Mouse (Mus musculus): ENCODE results near the gene Fundc1. TPM values are rescaled to one million over a fixed set of nuclear protein-coding genes. Genes with fewer than 3 reads are reported as not detected.
A peak's percentile ranks its signal among the peaks of the same experiment; 100 is the strongest.

Fundc1 gene
- total RNA-seq (2012; rRNA removed) (10.6 and 13.8 TPM in 2 replicates), total RNA-seq (2014; rRNA removed) (45.0 and 47.3 TPM in 2 replicates), polyA plus RNA-seq (2012; ENCODE audit: insufficient read length, low read depth) (34.3 and 35.9 TPM in 2 replicates)

DNA sequence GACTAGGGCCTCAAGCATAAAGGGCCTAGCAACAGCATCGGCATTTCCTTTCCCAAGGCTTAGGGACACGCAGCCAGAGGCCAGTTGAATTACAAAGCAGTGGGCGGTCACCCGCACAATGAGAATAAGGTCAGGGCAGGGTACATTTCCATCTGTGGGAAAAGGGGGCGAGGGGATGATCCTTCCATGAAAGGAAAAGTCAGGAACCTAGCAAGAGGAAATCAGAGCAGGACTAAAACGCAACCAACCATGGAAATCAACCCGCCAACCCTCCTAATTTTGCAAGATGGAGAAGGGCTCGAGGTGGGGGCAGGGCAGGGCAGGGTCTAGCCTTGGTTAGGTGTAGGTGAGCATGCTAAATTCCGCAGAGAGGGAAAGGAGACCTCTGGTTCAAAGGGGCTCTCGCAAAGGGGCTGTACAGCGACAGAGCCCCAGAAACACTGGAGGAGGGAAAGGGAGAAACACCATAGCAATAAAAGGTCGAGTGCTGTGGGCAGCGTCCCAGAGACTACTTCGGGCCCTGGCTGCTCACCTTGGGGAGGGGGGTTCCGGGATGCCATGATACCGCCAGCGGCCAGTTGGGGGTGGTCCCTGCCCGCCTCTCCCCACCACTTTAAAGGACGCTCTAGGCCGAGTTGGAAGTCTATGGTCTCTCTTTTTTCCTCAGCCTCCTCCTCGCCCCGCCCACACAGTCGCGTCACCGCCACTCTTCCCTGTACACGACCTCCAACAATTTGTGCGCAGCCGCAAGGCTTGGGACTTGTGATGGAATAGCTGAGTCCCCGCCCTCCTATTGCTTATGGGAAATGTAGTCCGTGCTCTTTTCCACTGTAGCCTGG, at the start of gene Fundc1:
Fundc1 (minus strand) TSS at position 705 of the 839 bp plus-strand sequence.
- in situ Hi-C loops (cut with MboI; ENCODE audit: low pct_ligation_motif_present, low pct_unique_long_range_greater_than_20kb, low sequenced_read_pairs), result no loop called here
- Histone ChIP-seq H3K36me3 (replicated peaks in 1 of 2; ENCODE audit: control insufficient read depth in 1 of 2, insufficient read depth in 1 of 2, low read length in 1 of 2) (peaks cover 0 to 2% of the 10 kb centered on the region in 2 experiments), H3K27me3 (replicated peaks) (no peaks in the 10 kb centered on the region), H3K79me2 (replicated peaks; ENCODE audit: control insufficient read depth, extremely low read depth, insufficient read depth, poor library complexity, severe bottlenecking) (no peaks in the 10 kb centered on the region; the same call in 1 of the 2 replicates), H3K27ac (ENCODE audit: insufficient read depth, low read depth) (peak within 1 kb of the TSS; percentile 75), H3K9me3 (replicated peaks; ENCODE audit: low read length) (no peaks in the 10 kb centered on the region), H3K4me1 (ENCODE audit: control insufficient read depth in 1 of 2, insufficient read depth in 2 of 2) (no peaks in the 10 kb centered on the region), H3K4me2 (ENCODE audit: insufficient read depth, low read depth, poor library complexity, severe bottlenecking) (peak within 1 kb of the TSS; percentile 50), H3K9ac (ENCODE audit: insufficient read depth, low read depth) (peak within 1 kb of the TSS; percentile 90), H3K4me3 (replicated peaks in 1 of 3; ENCODE audit: low read depth in 2 of 3, low read length in 2 of 3, poor library complexity in 1 of 3) (peak within 1 kb of the TSS; percentile 61 to 87 (median 64))
- dilution Hi-C loops (cut with MboI; ENCODE audit: extremely low pct_ligation_motif_present, extremely low pct_unique_long_range_greater_than_20kb, low sequenced_read_pairs), result no loop called here
- DNase-seq (ENCODE audit: extremely low read depth), result peak; percentile 93
- TF ChIP-seq MAZ (IDR thresholded peaks at IDR 0.05; ENCODE audit: low read depth, low read length), result no peak
- TF ChIP-seq EP300 (IDR thresholded peaks at IDR 0.05; ENCODE audit: low read length), result no peak
- no peak for TF ChIP-seq MAX (IDR thresholded peaks at IDR 0.05; ENCODE audit: low read length)
- 0 out of 2 replicates have a peak, but pooled peaks have one; percentile 3 for TF ChIP-seq CHD1 (IDR thresholded peaks at IDR 0.05; ENCODE audit: low read depth, low read length)
- TF ChIP-seq HCFC1 (IDR thresholded peaks at IDR 0.05; ENCODE audit: low read depth, low read length), result peak; percentile 91
- no peak for TF ChIP-seq BHLHE40 (IDR thresholded peaks at IDR 0.05; ENCODE audit: low read depth, low read length)
- no peak for TF ChIP-seq ZMIZ1 (IDR thresholded peaks at IDR 0.05; ENCODE audit: low read depth, low read length)
- TF ChIP-seq PAX5 (IDR thresholded peaks at IDR 0.05; ENCODE audit: low read length), result no peak
- TF ChIP-seq POLR2AphosphoS2 (IDR thresholded peaks at IDR 0.05; ENCODE audit: low read depth, low read length), result no peak
- TF ChIP-seq TBP (conservative IDR thresholded peaks at IDR 0.05; ENCODE audit: low read depth, low read length), result 0 out of 2 replicates have a peak, but pooled peaks have one; percentile 71
- TF ChIP-seq E2F4 (IDR thresholded peaks at IDR 0.05; ENCODE audit: insufficient replicate concordance, low read depth, low read length), result no peak
- no peak for TF ChIP-seq ZKSCAN1 (IDR thresholded peaks at IDR 0.05; ENCODE audit: borderline replicate concordance, low read depth, low read length)
- TF ChIP-seq JUN (IDR thresholded peaks at IDR 0.05; ENCODE audit: insufficient read depth, low read depth, low read length), result no peak
- no peak for TF ChIP-seq CTCF (conservative IDR thresholded peaks at IDR 0.05 in 1 of 2, IDR thresholded peaks at IDR 0.05 in 1 of 2; ENCODE audit: low read depth in 2 of 2, low read length in 2 of 2)
- peak; percentile 44; the same call in 1 of the 2 replicates for TF ChIP-seq CHD2 (IDR thresholded peaks at IDR 0.05; ENCODE audit: low read length)
- TF ChIP-seq ZC3H11A (IDR thresholded peaks at IDR 0.05; ENCODE audit: low read depth, low read length), result no peak
- peak; percentile 46; the same call in 1 of the 2 replicates for TF ChIP-seq TCF12 (IDR thresholded peaks at IDR 0.05; ENCODE audit: low read depth, low read length)
- no peak for TF ChIP-seq MAFK (IDR thresholded peaks at IDR 0.05; ENCODE audit: insufficient replicate concordance, low read length)
- TF ChIP-seq UBTF (IDR thresholded peaks at IDR 0.05; ENCODE audit: low read depth, low read length), result no peak
- no peak for TF ChIP-seq SIN3A (IDR thresholded peaks at IDR 0.05; ENCODE audit: low read length)
- TF ChIP-seq MEF2A (IDR thresholded peaks at IDR 0.05; ENCODE audit: borderline replicate concordance, low read depth, low read length), result no peak
- peak; percentile 57 for TF ChIP-seq POLR2A (IDR thresholded peaks at IDR 0.05; ENCODE audit: low read depth, low read length)
- peak; percentile 69; the same call in 1 of the 2 replicates for TF ChIP-seq KAT2A (IDR thresholded peaks at IDR 0.05; ENCODE audit: insufficient replicate concordance, low read length)
- TF ChIP-seq ZNF384 (IDR thresholded peaks at IDR 0.05; ENCODE audit: low read depth, low read length), result 0 out of 2 replicates have a peak, but pooled peaks have one; percentile 15
- TF ChIP-seq ELF1 (IDR thresholded peaks at IDR 0.05; ENCODE audit: low read depth, low read length), result peak; percentile 69
- TF ChIP-seq MYC (IDR thresholded peaks at IDR 0.05; ENCODE audit: low read depth, low read length), result no peak
- no peak for TF ChIP-seq JUND (conservative IDR thresholded peaks at IDR 0.05; ENCODE audit: low read depth, low read length)
- TF ChIP-seq RCOR1 (conservative IDR thresholded peaks at IDR 0.05; ENCODE audit: low read depth, low read length), result no peak
- TF ChIP-seq GABPA (IDR thresholded peaks at IDR 0.05; ENCODE audit: insufficient replicate concordance, low read depth, low read length), result no peak
- no peak for TF ChIP-seq MXI1 (IDR thresholded peaks at IDR 0.05; ENCODE audit: low read depth, low read length)
- TF ChIP-seq USF2 (conservative IDR thresholded peaks at IDR 0.05; ENCODE audit: low read depth, low read length), result no peak
- TF ChIP-seq USF1 (IDR thresholded peaks at IDR 0.05; ENCODE audit: low read depth, low read length), result no peak
- TF ChIP-seq SMC3 (IDR thresholded peaks at IDR 0.05; ENCODE audit: low read depth, low read length), result no peak
- peak; percentile 10; the same call in 1 of the 2 replicates for TF ChIP-seq NELFE (IDR thresholded peaks at IDR 0.05; ENCODE audit: low read depth, low read length)
- TF ChIP-seq NRF1 (IDR thresholded peaks at IDR 0.05; ENCODE audit: low read depth, low read length), result peak; percentile 88
- no peak for TF ChIP-seq ETS1 (conservative IDR thresholded peaks at IDR 0.05; ENCODE audit: low read depth, low read length)
- no peak for TF ChIP-seq RAD21 (IDR thresholded peaks at IDR 0.05; ENCODE audit: low read depth, low read length)
- TF ChIP-seq IRF4 (IDR thresholded peaks at IDR 0.05; ENCODE audit: low read depth, low read length), result no peak

All from CH12.LX (cell line).